Mouse (Mus musculus) kidney, postnatal 0 days (tissue): Measurements from ENCODE around the gene Arhgef25. TPM values are rescaled to one million over a fixed set of nuclear protein-coding genes. Genes with fewer than 3 reads are reported as not detected.
A peak's percentile ranks its signal among the peaks of the same experiment; 100 is the strongest.

Experiments used
- ATAC-seq: fragments of 200-750 bp; cut with Nextera tagmentation; replicated peaks from 2 replicates; pipeline ENCODE4 v1.8.0; 2017; ENCODE audit warnings: low read depth, moderate number of reproducible peaks, moderate TSS enrichment, moderate library complexity; ENCODE audit not compliant: low FRiP score
- DNase-seq: peaks from one replicate; pipeline ENCODE4 v3.0.0-alpha.2; 2016; ENCODE audit warnings: low spot score
- H3K27ac ChIP-seq: fragments of 300-500 bp; sonication (generic); 2 replicates; pipeline ENCODE4 v1.5.1; 2014; ENCODE audit warnings: mild to moderate bottlenecking
- H3K27me3 ChIP-seq: fragments of 300-500 bp; sonication (generic); 2 replicates; pipeline ENCODE4 v1.6.1; 2014; ENCODE audit warnings: low read length, mixed read lengths; ENCODE audit not compliant: insufficient read depth
- H3K36me3 ChIP-seq: fragments of 300-500 bp; sonication (generic); 2 replicates; pipeline ENCODE4 v1.6.1; 2014; ENCODE audit warnings: low read length, mixed read lengths; ENCODE audit not compliant: insufficient read depth
- H3K4me1 ChIP-seq: fragments of 300-500 bp; sonication (generic); replicated peaks from 2 replicates; pipeline ENCODE4 v1.6.1; 2014; ENCODE audit warnings: antibody characterized with exemption, low read length, mixed read lengths; ENCODE audit not compliant: insufficient read depth
- H3K4me2 ChIP-seq: fragments of 300-500 bp; sonication (generic); 2 replicates; pipeline ENCODE4 v1.6.1; 2014; ENCODE audit warnings: mild to moderate bottlenecking, low read length, moderate library complexity, mixed read lengths
- H3K4me3 ChIP-seq: fragments of 300-500 bp; sonication (generic); replicated peaks from 2 replicates; pipeline ENCODE4 v1.5.1; 2014; ENCODE audit warnings: low read depth, low read length
- H3K9ac ChIP-seq: fragments of 300-500 bp; sonication (generic); 2 replicates; pipeline ENCODE4 v1.6.1; 2014; ENCODE audit warnings: low read depth, low read length
- H3K9me3 ChIP-seq: fragments of 300-500 bp; sonication (generic); replicated peaks from 2 replicates; pipeline ENCODE4 v1.6.1; 2016; ENCODE audit warnings: low read length, inconsistent platforms, mixed read lengths
- CTCF ChIP-seq: IDR thresholded peaks from 2 replicates; pipeline ENCODE4 v1.5.1; 2016; ENCODE audit warnings: antibody characterized with exemption, low read depth, mild to moderate bottlenecking, moderate library complexity
- WGBS: fragments of 180-500 bp; shearing (Covaris S2); extraction: QIAGEN DNeasy Blood & Tissue Kit; methylation state at CpG from one replicate; pipeline ENCODE4 v1.1.7; 2014; 5-methylcytosine and 5-hydroxymethylcytosine counted together
- polyA plus RNA-seq: library from polyadenylated mRNA; unstranded; fragments of >200 nt; fragmentation: Nextera tagmentation; extraction: Ambion mirVana; gene quantifications from 2 replicates; pipeline ENCODE4 v1.2.1, GENCODE M21; 2015

Arhgef25 gene
- polyA plus RNA-seq, 1 experiment from 2014 or later: 29.0 TPM

DNA sequence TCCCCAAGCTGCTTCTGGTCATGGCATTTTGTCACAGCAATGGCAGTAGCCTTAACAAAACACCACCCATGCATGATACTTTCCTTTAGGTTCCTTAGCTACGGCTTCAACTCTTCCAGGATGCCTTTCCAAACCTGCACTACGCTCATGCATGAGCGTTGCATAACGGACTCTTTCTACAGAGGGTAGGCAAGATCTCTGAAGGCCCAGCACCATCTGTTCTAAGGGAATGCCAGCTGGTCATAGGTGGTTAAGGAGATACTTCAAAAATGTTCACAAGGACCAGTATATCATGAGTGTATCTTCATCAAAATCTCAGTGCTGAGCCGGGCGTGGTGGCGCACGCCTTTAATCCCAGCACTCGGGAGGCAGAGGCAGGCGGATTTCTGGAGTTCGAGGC is 26.6 kb upstream of the Arhgef25 start:
- WGBS: 96% methylated on average over 11 of the region's 11 CpGs
- TF ChIP-seq CTCF: no peak
- H3K27me3 ChIP-seq: no peaks in the 10 kb centered on the region

DNA sequence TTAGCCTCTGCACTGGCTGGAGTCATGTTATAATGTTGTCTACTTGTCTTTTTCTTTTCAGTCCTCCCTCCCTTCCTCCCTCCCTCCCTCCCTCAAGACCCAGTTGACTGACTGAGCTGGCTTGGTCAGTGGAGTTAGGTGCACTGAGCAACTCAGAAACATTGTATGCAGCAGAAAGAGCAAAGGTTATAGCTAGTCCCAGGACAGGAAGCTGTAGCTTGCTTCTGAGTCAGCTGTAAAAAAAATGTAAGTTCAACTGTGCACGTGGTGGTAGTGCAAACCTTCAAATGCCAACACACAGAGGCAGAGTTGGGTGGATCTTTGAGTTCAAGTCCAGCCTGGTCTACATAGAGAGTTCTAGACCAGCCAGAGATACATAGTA is 24.5 kb upstream of the Arhgef25 start:
- ATAC-seq (no peak), DNase-seq (no peak)
- no peak overlapping the region for H3K4me3 ChIP-seq
- 42% methylated on average over 1 of the region's 1 CpGs for WGBS
- no peaks in the 10 kb centered on the region for H3K27me3 ChIP-seq
- peaks cover 7% of the 10 kb centered on the region; the same call in 1 of the 2 replicates for H3K4me1 ChIP-seq
- no peak overlapping the region for H3K27ac ChIP-seq
- H3K9me3 ChIP-seq: no peaks in the 10 kb centered on the region
- no peak for TF ChIP-seq CTCF
- no peaks in the 10 kb centered on the region for H3K36me3 ChIP-seq
- H3K9ac ChIP-seq: no peak overlapping the region
- no peak overlapping the region for H3K4me2 ChIP-seq

More for the DNA sequence above, 26.6 kb upstream of the Arhgef25 start:
- ATAC-seq (no peak), DNase-seq (no peak)
- no peak overlapping the region for H3K4me2 ChIP-seq
- no peak overlapping the region for H3K4me3 ChIP-seq
- H3K27ac ChIP-seq: no peak overlapping the region
- H3K4me1 ChIP-seq: no peaks in the 10 kb centered on the region
- no peaks in the 10 kb centered on the region for H3K9me3 ChIP-seq
- H3K9ac ChIP-seq: no peak overlapping the region
- H3K36me3 ChIP-seq: no peaks in the 10 kb centered on the region

DNA sequence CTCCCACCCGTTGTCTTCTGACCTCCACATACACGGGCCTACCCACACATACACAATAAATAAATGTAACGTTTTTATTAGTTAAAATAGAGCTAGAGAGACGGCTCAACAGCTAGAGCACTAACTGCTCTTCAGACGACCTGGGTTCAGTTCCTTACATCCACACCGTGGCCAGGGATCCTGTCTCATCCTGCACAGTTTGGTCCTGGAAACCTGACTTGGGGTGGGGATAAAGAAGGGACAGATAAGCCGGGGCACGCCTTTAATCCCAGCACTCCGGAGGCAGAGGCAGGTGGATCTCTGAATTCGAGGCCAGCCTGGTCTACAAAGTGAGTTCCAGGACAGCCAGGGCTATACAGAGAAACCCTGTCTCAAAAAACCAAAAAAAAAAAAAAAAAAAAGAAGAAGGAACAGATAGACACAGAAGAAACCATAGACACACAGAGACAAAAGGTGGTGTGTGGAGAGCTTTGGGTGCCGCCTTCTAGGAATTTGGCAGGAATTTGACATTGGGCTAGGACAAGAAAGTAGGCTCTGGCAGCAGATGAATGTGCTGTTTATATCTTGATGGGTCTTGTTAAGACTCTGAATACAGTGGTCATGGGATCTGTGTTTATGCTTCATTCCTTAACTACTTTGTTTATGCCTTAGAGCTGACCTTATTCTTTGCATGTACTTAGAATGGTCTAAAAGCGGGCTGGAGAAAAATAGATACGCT is 24.0 kb upstream of the Arhgef25 start:
- Histone ChIP-seq H3K27ac (no peak overlapping the region), H3K4me2 (no peak overlapping the region), H3K9me3 (no peaks in the 10 kb centered on the region), H3K9ac (no peak overlapping the region), H3K4me3 (no peak overlapping the region), H3K27me3 (no peaks in the 10 kb centered on the region), H3K4me1 (peaks cover 7% of the 10 kb centered on the region; the same call in 1 of the 2 replicates), H3K36me3 (no peaks in the 10 kb centered on the region)
- TF ChIP-seq CTCF: no peak
- ATAC-seq (no peak), DNase-seq (no peak)
- WGBS: 68% methylated on average over 13 of the region's 13 CpGs

DNA sequence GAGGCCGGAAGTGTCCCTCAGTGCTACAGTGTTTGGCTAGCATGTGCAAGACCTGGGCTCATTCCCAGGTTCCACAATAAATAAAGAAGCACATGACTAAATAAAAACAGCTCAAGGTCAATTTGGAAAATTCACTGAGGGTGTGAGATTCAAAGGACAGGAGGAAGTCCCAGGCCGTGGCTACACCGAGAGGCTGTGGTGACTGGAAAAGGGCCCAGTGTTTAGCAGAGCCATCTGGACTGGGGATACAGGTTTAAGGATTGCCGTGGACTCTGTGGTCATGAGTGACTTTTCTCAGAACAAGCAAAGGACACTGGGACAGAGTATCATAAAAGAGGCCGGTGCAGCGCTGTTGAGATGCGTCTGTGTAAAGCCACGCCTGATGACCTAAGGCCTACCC is 23.4 kb upstream of the Arhgef25 start:
- H3K36me3 ChIP-seq: peaks cover 5% of the 10 kb centered on the region; the same call in 1 of the 2 replicates
- TF ChIP-seq CTCF: no peak
- no peak overlapping the region for H3K4me2 ChIP-seq
- H3K27me3 ChIP-seq: no peaks in the 10 kb centered on the region
- no peak overlapping the region for H3K4me3 ChIP-seq
- 76% methylated on average over 8 of the region's 8 CpGs for WGBS
- H3K4me1 ChIP-seq: peaks cover 7% of the 10 kb centered on the region; the same call in 1 of the 2 replicates
- ATAC-seq (no peak), DNase-seq (no peak)
- no peak overlapping the region for H3K27ac ChIP-seq
- H3K9me3 ChIP-seq: no peaks in the 10 kb centered on the region
- H3K9ac ChIP-seq: no peak overlapping the region

DNA sequence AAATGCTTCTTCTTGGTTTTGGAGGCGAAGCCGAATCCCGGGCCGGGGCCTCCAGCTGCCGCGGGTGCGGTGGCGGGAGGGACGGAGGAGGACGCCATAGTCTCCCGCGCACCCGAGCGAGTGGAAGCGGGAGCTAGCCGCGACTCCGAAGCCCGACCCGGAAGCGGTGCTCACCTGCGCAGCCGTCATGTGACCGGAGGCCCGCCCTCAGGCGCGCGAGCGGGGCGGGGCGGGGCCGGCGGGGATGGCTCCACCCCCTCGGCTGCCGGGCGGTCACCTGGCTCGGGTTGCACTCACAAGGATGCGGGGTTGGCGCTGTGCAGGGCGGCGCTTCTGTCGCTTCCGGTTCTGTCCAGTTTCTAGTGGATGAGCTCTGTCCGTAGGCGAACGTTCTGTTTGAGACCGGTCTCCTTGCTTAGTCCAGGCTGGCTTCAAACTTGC is 21.6 kb upstream of the Arhgef25 start, which contains the start of gene Pip4k2c:
Pip4k2c (minus strand) TSS at position 172 of the 441 bp plus-strand sequence.
- WGBS: under 1% methylated on average over 42 of the region's 47 CpGs
- peak within 1 kb of the TSS; percentile 87 for H3K9ac ChIP-seq
- no peak for TF ChIP-seq CTCF
- H3K27me3 ChIP-seq: no peaks in the 10 kb centered on the region
- no peaks in the 10 kb centered on the region for H3K9me3 ChIP-seq
- peak within 1 kb of the TSS; percentile 94 for H3K4me2 ChIP-seq
- peak; percentile 86 for DNase-seq
- H3K4me3 ChIP-seq: peak within 1 kb of the TSS; percentile 82
- H3K36me3 ChIP-seq: peaks cover 16% of the 10 kb centered on the region
- H3K27ac ChIP-seq: peak within 1 kb of the TSS; percentile 94
- H3K4me1 ChIP-seq: peaks cover 7% of the 10 kb centered on the region; the same call in 1 of the 2 replicates
- peak; percentile 96 for ATAC-seq

DNA sequence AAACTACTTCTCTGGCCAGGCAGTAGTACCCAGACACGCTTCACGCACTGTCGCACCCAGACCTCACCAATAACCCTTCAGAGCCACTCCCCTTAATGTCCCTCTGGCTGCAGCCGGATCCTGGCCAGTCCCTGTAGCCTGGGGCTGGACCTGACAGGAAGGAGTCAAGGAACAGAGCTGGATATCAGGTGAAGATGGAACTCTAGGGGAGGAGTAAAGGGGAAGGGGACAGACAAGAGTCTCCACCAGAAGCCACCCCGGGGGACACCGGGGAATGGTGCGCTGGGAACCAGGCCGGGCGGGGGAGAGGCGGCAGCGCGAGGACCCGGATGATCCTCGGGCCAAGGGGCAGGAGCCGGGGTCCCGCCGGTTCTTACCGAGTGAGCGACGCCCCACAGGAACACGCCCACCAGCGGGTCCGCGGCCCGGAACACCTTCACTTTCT is 21.1 kb upstream of the Arhgef25 start:
- WGBS: under 1% methylated on average over 25 of the region's 25 CpGs
- TF ChIP-seq CTCF: no peak
- DNase-seq: peak; percentile 81
- peak; percentile 93 for ATAC-seq
- Histone ChIP-seq H3K27ac (peak overlapping the region; percentile 94), H3K4me1 (peaks cover 7% of the 10 kb centered on the region; the same call in 1 of the 2 replicates), H3K9ac (peak overlapping the region; percentile 87), H3K9me3 (no peaks in the 10 kb centered on the region), H3K4me2 (peak overlapping the region; percentile 94), H3K36me3 (peaks cover 17% of the 10 kb centered on the region), H3K4me3 (peak overlapping the region; percentile 82), H3K27me3 (no peaks in the 10 kb centered on the region)
